Mouse (Mus musculus): ENCODE results near the gene Asb16. TPM values are rescaled to one million over a fixed set of nuclear protein-coding genes. Genes with fewer than 3 reads are reported as not detected.

The Asb16 gene
- total RNA-seq, 2 experiments from 2014 or later, result 0.49 to 0.71 TPM

GRCm38 (mm10) chr11:102236022-102236421, 32.5 kb upstream of the Asb16 start:
- no peak for DNase-seq (ENCODE audit: extremely low spot score in 1 of 2, low spot score in 2 of 2)
- intact Hi-C loops (cut with DNase I), result no loop called here

- intact Hi-C loops (cut with DNase I), result no loop called here
- DNase-seq (ENCODE audit: extremely low spot score in 1 of 2, low spot score in 2 of 2), result no peak
Observed at GRCm38 (mm10) chr11:102240636-102241035, 27.9 kb upstream of the Asb16 start.

GRCm38 (mm10) chr11:102241246-102241645, 27.3 kb upstream of the Asb16 start:
- DNase-seq (ENCODE audit: extremely low spot score in 1 of 2, low spot score in 2 of 2), result no peak
- intact Hi-C loops (cut with DNase I), result no loop called here

GRCm38 (mm10) chr11:102241874-102242273, 26.7 kb upstream of the Asb16 start:
- DNase-seq (ENCODE audit: extremely low spot score in 1 of 2, low spot score in 2 of 2), result no peak
- intact Hi-C loops (cut with DNase I), result no loop called here

- intact Hi-C loops (cut with DNase I), result no loop called here
- DNase-seq (ENCODE audit: extremely low spot score in 1 of 2, low spot score in 2 of 2), result peak; percentile 72 to 87
Observed at GRCm38 (mm10) chr11:102244926-102245449, 23.6 kb upstream of the Asb16 start.

- intact Hi-C loops (cut with DNase I), result no loop called here
- no peak for DNase-seq (ENCODE audit: extremely low spot score in 1 of 2, low spot score in 2 of 2)
Observed at GRCm38 (mm10) chr11:102245581-102246272, 22.8 kb upstream of the Asb16 start.

- DNase-seq (ENCODE audit: extremely low spot score in 1 of 2, low spot score in 2 of 2), result no peak
- intact Hi-C loops (cut with DNase I), result no loop called here
Observed at GRCm38 (mm10) chr11:102246273-102246635, 22.3 kb upstream of the Asb16 start.

GRCm38 (mm10) chr11:102246871-102247270, 21.7 kb upstream of the Asb16 start:
- intact Hi-C loops (cut with DNase I), result no loop called here
- no peak for DNase-seq (ENCODE audit: extremely low spot score in 1 of 2, low spot score in 2 of 2)

GRCm38 (mm10) chr11:102248630-102249230, 19.8 kb upstream of the Asb16 start, which contains the start of gene BC030867:
BC030867 (plus strand) TSS chr11:102248882.
- DNase-seq (ENCODE audit: extremely low spot score in 1 of 2, low spot score in 2 of 2), result peak; percentile 88 to 92
- intact Hi-C loops (cut with DNase I), result no loop called here

GRCm38 (mm10) chr11:102249351-102250090, 19.0 kb upstream of the Asb16 start:
- intact Hi-C loops (cut with DNase I), result no loop called here
- DNase-seq (ENCODE audit: extremely low spot score in 1 of 2, low spot score in 2 of 2), result no peak

- DNase-seq (ENCODE audit: extremely low spot score in 1 of 2, low spot score in 2 of 2), result peak in 1 of 2 experiments; percentile 40
- intact Hi-C loops (cut with DNase I), result no loop called here
Observed at GRCm38 (mm10) chr11:102257514-102257913, 11.0 kb upstream of the Asb16 start.

- no peak for DNase-seq (ENCODE audit: extremely low spot score in 1 of 2, low spot score in 2 of 2)
- intact Hi-C loops (cut with DNase I), result no loop called here
Observed at GRCm38 (mm10) chr11:102258095-102258494, 10.4 kb upstream of the Asb16 start.

GRCm38 (mm10) chr11:102258521-102258920, 10.0 kb upstream of the Asb16 start:
- DNase-seq (ENCODE audit: extremely low spot score in 1 of 2, low spot score in 2 of 2), result no peak
- intact Hi-C loops (cut with DNase I), result no loop called here

GRCm38 (mm10) chr11:102263211-102263610, 5.3 kb upstream of the Asb16 start:
- DNase-seq (ENCODE audit: extremely low spot score in 1 of 2, low spot score in 2 of 2), result no peak
- intact Hi-C loops (cut with DNase I), result no loop called here

- DNase-seq (ENCODE audit: extremely low spot score in 1 of 2, low spot score in 2 of 2), result no peak
- intact Hi-C loops (cut with DNase I), result loop anchor here (5.0 kb wide), 2 partner anchors 109 to 159 kb away; partner anchors contain the start of genes Pyy and Tmem101
Observed at GRCm38 (mm10) chr11:102265816-102266215, 2.7 kb upstream of the Asb16 start.

- intact Hi-C loops (cut with DNase I), result loop anchor here (5.0 kb wide), 2 partner anchors 109 to 159 kb away; partner anchors contain the start of genes Pyy and Tmem101
- DNase-seq (ENCODE audit: extremely low spot score in 1 of 2, low spot score in 2 of 2), result no peak
Observed at GRCm38 (mm10) chr11:102266631-102267355, 1.8 kb upstream of the Asb16 start.

GRCm38 (mm10) chr11:102267480-102267879, 1.1 kb upstream of the Asb16 start:
- DNase-seq (ENCODE audit: extremely low spot score in 1 of 2, low spot score in 2 of 2), result peak; percentile 60 to 84
- intact Hi-C loops (cut with DNase I), result loop anchor here (5.0 kb wide), 2 partner anchors 110 to 160 kb away; partner anchors contain the start of genes Pyy and Tmem101

GRCm38 (mm10) chr11:102276411-102276915, 7.9 kb downstream of the Asb16 start:
- peak in 1 of 2 experiments; percentile 56 for DNase-seq (ENCODE audit: extremely low spot score in 1 of 2, low spot score in 2 of 2)

GRCm38 (mm10) chr11:102277754-102278153, 9.2 kb downstream of the Asb16 start:
- no peak for DNase-seq (ENCODE audit: extremely low spot score in 1 of 2, low spot score in 2 of 2)
- intact Hi-C loops (cut with DNase I), result no loop called here

More at GRCm38 (mm10) chr11:102276411-102276915, 7.9 kb downstream of the Asb16 start:
- intact Hi-C loops (cut with DNase I), result no loop called here
